Mouse (Mus musculus) layer of hippocampus, adult 9-10 months (tissue): Measurements from ENCODE around the gene Cdkn1a.
"Not testable (repeated sequence)": the region's sequence is repeated elsewhere in the genome, so short reads cannot be mapped to it uniquely, and the experiment has no call there.

Source experiments
- DNase-seq: peaks from one replicate; pipeline ENCODE4 v3.0.0; 2022; ENCODE audit warnings: low spot score

Cdkn1a gene

GRCm38 (mm10) chr17:29059581-29059980, 31.2 kb upstream of the Cdkn1a start:
- DNase-seq: no peak

- DNase-seq: no peak
Measured at GRCm38 (mm10) chr17:29060946-29061345, 29.8 kb upstream of the Cdkn1a start.

GRCm38 (mm10) chr17:29062119-29063035, 28.4 kb upstream of the Cdkn1a start:
- no peak for DNase-seq

- no peak for DNase-seq
Measured at GRCm38 (mm10) chr17:29063121-29063987, 27.4 kb upstream of the Cdkn1a start.

- no peak for DNase-seq
Measured at GRCm38 (mm10) chr17:29063988-29064285, 26.8 kb upstream of the Cdkn1a start.

- no peak for DNase-seq
Measured at GRCm38 (mm10) chr17:29065245-29065940, 25.4 kb upstream of the Cdkn1a start.

- no peak for DNase-seq
Measured at GRCm38 (mm10) chr17:29065971-29066370, 24.8 kb upstream of the Cdkn1a start.

GRCm38 (mm10) chr17:29067416-29067815, 23.4 kb upstream of the Cdkn1a start:
- not testable (repeated sequence) for DNase-seq

- DNase-seq: no peak
Measured at GRCm38 (mm10) chr17:29067847-29068246, 22.9 kb upstream of the Cdkn1a start.

GRCm38 (mm10) chr17:29069063-29069462, 21.7 kb upstream of the Cdkn1a start:
- no peak for DNase-seq

- no peak for DNase-seq
Measured at GRCm38 (mm10) chr17:29071820-29072219, 19.0 kb upstream of the Cdkn1a start.

GRCm38 (mm10) chr17:29072701-29073307, 18.0 kb upstream of the Cdkn1a start:
- DNase-seq: no peak

- no peak for DNase-seq
Measured at GRCm38 (mm10) chr17:29073313-29073712, 17.5 kb upstream of the Cdkn1a start.

GRCm38 (mm10) chr17:29074085-29074484, 16.7 kb upstream of the Cdkn1a start:
- DNase-seq: no peak

- no peak for DNase-seq
Measured at GRCm38 (mm10) chr17:29076235-29076634, 14.5 kb upstream of the Cdkn1a start.

GRCm38 (mm10) chr17:29077786-29078509, 12.8 kb upstream of the Cdkn1a start:
- no peak for DNase-seq

- no peak for DNase-seq
Measured at GRCm38 (mm10) chr17:29078519-29079383, 12.0 kb upstream of the Cdkn1a start.

- DNase-seq: no peak
Measured at GRCm38 (mm10) chr17:29080758-29081617, 9.8 kb upstream of the Cdkn1a start.

GRCm38 (mm10) chr17:29081618-29082381, 9.0 kb upstream of the Cdkn1a start:
- DNase-seq: no peak
